Mouse (Mus musculus) 416B (cell line): Measurements from ENCODE around the gene Wdr78.

Experiments
- DNase-seq: peaks from one replicate; pipeline ENCODE4 v3.0.0; 2011; ENCODE audit warnings: low read depth

Wdr78 gene

GRCm38 (mm10) chr4:103114184-103115111, at the start of gene Wdr78, which contains the start of gene Mier1:
Wdr78 (minus strand) TSS chr4:103114555.
Mier1 (plus strand) TSS chr4:103114390.
- DNase-seq: peak; percentile 94

GRCm38 (mm10) chr4:103158781-103159180, 44.4 kb upstream of the Wdr78 start:
- DNase-seq: no peak

GRCm38 (mm10) chr4:103151946-103152345, 37.6 kb upstream of the Wdr78 start:
- DNase-seq: no peak

GRCm38 (mm10) chr4:103146339-103146738, 32.0 kb upstream of the Wdr78 start:
- peak; percentile 69 for DNase-seq

GRCm38 (mm10) chr4:103136946-103137345, 22.6 kb upstream of the Wdr78 start:
- DNase-seq: peak; percentile 75

GRCm38 (mm10) chr4:103126533-103126932, 12.2 kb upstream of the Wdr78 start:
- no peak for DNase-seq

GRCm38 (mm10) chr4:103123606-103124005, 9.3 kb upstream of the Wdr78 start:
- DNase-seq: peak; percentile 25

GRCm38 (mm10) chr4:103123086-103123485, 8.7 kb upstream of the Wdr78 start:
- DNase-seq: peak; percentile 36

- peak; percentile 30 for DNase-seq
These were observed 6.6 kb upstream of the Wdr78 start for GRCm38 (mm10) chr4:103120874-103121389.

GRCm38 (mm10) chr4:103120395-103120794, 6.0 kb upstream of the Wdr78 start:
- DNase-seq: no peak

- peak; percentile 74 for DNase-seq
These were observed 5.7 kb upstream of the Wdr78 start for GRCm38 (mm10) chr4:103120028-103120384.

- DNase-seq: peak; percentile 62
These were observed 5.1 kb upstream of the Wdr78 start for GRCm38 (mm10) chr4:103119229-103120027.

GRCm38 (mm10) chr4:103118888-103119228, 4.5 kb upstream of the Wdr78 start:
- DNase-seq: peak; percentile 58

GRCm38 (mm10) chr4:103113402-103113801, 953 bp downstream of the Wdr78 start:
- DNase-seq: peak; percentile 21

- no peak for DNase-seq
These were observed 1.7 kb downstream of the Wdr78 start for GRCm38 (mm10) chr4:103112651-103113050.

GRCm38 (mm10) chr4:103098532-103098931, 15.8 kb downstream of the Wdr78 start:
- DNase-seq: no peak

GRCm38 (mm10) chr4:103095921-103096320, 18.4 kb downstream of the Wdr78 start:
- no peak for DNase-seq

GRCm38 (mm10) chr4:103085237-103085636, 29.1 kb downstream of the Wdr78 start:
- DNase-seq: no peak

GRCm38 (mm10) chr4:103070631-103071030, 43.7 kb downstream of the Wdr78 start:
- DNase-seq: no peak

GRCm38 (mm10) chr4:103067906-103068655, 46.3 kb downstream of the Wdr78 start:
- no peak for DNase-seq

GRCm38 (mm10) chr4:103064976-103065375, 49.4 kb downstream of the Wdr78 start:
- peak; percentile 4 for DNase-seq

GRCm38 (mm10) chr4:103064421-103064820, 49.9 kb downstream of the Wdr78 start:
- no peak for DNase-seq
